Mouse (Mus musculus): ENCODE measurements around the gene Atp6v1g2.
A peak's percentile ranks its signal among the peaks of the same experiment; 100 is the strongest.
"Not testable (repeated sequence)": the region's sequence is repeated elsewhere in the genome, so short reads cannot be mapped to it uniquely, and the experiment has no call there.

Atp6v1g2 gene

DNA sequence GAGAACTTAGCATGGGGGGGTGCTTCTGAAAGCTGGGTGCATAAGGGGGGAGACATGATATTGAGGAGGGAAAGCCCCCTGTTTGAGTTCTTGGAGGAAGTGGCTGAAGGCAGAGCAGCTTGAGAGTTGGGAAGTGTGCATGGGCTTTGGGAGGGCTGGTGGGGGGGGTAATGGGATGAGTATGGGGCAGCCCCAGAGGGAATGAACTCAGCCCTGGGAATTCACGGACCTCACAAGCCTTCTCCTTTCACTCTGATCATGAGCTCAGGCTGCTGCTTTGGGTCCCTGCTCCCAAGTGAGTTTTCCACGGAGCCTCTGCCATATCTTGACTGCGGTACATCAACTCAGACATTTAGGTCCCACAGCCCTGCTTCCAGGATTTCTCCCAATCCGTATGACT, 31.0 kb upstream of the Atp6v1g2 start:
- no peak for DNase-seq (ENCODE audit: low spot score)

DNA sequence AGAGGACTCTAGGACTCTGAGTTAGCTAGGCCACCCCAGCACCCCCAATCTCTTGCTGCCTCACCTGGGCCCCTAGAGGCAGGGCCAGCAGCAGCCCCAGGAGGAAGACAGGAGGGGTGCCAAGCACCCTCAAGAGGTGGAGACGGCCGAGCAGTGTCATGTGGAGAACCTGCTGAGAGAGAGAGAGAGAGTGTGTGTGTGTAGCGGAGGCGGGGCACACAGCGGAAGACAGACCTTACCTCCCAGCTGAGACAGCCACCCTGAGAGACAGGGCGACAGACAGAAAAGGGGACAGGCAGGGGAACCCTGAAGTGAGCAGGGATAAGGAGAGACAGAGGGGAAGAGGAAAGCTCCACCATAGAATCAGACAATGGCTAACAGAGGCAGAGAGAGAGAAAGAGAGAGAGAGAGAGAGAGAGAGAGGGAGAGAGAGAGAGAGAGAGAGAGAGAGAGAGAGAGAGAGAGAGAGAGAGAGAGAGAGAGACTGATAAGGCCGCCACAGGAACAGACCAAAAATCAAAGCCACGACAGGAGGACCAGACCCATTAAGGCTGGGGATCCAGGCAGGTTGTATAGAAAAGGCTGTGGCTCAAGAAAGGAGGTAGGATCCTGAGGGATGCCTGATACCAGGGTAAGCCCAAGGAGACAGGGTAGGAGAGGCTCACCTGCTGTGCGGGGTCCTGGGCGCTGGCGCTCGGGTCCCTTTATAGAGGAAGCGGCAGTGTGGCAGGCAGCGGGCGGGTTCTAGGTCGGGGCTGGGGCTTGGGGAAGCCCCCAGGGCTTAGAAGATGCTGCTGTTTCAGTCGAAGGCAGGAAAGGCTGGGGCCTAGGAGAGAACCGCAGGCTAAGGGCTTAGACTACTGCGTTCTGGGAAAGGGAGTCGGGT, 28.7 kb upstream of the Atp6v1g2 start, which contains the start of gene Lta:
Lta (minus strand) TSS at position 858 of the 886 bp plus-strand sequence.
- peak; percentile 37 for DNase-seq (ENCODE audit: low spot score)

DNA sequence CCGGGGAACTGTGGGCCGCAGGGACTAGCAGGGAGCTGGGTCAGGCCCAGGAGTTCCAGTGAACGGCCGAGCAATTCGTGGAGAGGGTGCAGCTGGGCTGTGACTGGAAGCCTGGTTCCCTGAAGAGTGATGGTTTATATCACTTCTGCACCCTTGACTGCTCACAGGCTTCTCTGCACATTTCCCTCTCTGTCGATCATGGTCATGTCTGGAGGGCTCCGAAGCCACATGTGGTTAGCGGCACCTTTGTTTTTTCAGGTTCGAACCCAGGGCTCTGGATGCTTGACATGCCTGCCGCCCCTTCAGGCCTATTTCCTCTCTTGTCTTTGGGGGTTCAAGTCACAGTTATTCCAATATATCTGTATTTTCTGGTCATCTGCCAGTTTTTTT, 28.1 kb upstream of the Atp6v1g2 start:
- no peak for DNase-seq (ENCODE audit: low spot score)

DNA sequence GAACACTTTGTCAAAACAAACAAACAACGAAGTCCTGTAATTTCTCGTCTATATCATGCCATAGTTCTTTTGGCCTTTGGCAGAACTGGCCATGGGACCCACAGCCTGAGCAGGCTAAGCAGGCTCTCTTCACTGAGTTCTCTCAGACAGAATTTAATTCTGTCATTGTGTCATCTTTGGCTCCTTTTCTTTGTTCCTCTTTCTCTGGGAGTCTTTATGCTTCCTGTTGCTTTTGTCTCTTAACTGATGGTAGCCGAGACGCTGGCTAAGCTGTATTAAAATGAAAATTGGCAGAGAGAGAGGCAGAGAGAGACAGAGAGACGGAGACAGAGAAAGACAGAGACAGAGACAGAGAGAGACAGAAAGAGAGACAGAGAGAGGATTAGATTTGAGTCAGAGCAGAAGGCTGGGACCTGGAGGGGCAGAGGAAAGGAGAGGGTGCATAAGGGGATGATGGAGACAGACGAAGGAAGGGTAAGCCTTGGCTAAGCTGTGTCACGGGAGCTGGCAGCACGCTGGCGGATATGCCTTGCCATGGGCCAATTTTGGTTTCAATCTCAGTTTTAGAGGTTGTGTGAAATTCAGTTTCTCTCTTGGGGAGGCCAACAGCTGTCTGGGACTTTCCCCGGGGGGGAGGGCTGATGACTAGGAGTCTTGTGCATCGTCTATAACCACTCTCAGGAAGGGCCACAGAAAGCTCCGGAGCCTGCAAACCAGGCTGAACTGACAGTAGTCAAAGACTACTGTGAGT, 23.5 kb upstream of the Atp6v1g2 start:
- peak; percentile 60 for DNase-seq (ENCODE audit: low spot score)

DNA sequence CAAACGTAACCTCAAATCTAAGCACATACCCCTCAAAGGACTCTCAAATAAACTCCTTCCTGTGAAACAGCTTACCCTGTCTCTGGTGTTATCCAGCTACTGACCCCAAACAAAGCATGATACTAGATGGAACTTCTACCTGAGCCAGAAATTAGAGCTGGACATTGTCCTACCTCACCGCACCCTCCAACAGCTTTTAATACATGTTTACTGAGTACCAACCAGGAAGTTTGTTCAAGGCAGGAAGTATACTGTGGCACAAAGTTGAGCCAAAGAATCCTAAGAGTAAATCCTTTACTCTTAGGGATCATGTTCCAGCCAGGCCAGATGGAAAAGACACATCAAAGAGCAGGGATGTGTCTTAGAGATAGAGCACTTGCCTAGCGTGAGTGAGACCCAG, 22.9 kb upstream of the Atp6v1g2 start:
- no peak for DNase-seq (ENCODE audit: low spot score)

DNA sequence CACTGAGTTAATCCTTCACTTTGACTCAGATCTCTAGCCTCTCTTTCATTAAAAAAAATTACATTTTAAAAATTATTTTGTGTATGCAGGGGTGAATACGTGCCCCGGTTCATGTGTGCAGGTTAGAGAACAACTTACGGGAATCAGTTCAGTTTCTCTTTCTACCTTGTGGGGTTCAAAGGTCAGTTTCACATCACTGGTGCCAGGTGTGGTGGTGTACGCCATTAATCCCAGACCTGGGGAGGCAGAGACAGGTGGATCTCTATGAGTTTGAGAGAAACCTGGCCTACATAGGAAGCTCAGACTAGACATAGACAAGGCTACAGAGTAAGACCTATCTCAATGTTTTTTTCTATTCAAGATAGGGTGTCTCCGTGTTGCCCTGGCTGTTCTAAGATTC, 20.4 kb upstream of the Atp6v1g2 start:
- DNase-seq (ENCODE audit: low spot score) = no peak

DNA sequence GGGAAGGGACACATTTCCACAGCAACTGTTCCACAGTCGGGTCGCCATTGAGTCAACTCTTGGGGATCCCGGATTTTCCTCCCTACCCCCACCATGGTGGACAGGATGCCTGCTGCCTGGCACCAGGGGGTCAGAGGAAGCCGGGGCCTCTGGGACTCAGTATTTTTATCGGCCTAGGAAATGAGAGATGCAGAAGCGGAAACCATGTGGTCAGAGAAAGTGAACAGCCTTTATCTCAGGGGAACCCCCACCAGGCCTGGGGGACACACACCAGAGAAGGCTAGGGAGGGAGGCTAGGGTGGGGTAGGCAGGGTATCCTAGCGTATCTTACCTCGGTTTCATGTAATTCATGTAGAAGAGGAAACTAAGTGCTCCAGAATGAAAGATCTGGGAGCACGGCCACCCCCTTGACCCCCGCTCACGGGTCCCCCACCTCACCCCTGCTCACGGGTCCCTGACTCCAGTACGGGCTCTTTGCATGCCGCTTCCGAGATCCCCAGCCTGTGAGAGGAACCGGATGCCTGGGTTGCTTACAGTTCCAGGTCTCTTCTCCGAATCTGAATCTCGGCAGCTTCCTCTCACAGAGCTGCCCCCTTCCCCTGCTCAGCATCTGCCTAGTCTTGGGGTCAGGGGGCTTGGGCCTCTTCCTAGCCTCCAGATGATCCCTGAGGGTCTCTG, 14.8 kb upstream of the Atp6v1g2 start:
- no peak for DNase-seq (ENCODE audit: low spot score)

DNA sequence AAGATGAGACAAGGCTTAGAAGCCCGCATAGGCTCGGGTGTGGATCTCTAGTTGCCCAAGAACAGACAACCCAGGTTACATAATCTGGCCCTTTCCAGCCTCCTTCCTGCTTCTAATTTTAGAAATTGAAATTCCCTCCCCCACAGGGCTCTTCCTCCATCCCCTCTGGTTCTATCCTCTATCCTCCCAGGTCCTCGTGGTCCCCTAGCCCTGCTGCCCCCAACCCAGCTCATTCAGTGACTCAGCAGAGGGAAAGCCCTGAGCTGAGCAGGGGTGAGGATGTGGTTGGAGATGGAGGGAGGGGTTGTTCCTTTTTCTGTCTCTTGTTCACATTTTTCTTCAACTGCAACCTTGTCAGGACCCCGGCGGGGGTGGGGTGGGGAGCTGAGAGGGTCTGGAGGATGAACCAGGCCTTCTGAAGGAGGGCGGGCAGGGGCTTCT, 13.8 kb upstream of the Atp6v1g2 start:
- DNase-seq (ENCODE audit: low spot score) = no peak

DNA sequence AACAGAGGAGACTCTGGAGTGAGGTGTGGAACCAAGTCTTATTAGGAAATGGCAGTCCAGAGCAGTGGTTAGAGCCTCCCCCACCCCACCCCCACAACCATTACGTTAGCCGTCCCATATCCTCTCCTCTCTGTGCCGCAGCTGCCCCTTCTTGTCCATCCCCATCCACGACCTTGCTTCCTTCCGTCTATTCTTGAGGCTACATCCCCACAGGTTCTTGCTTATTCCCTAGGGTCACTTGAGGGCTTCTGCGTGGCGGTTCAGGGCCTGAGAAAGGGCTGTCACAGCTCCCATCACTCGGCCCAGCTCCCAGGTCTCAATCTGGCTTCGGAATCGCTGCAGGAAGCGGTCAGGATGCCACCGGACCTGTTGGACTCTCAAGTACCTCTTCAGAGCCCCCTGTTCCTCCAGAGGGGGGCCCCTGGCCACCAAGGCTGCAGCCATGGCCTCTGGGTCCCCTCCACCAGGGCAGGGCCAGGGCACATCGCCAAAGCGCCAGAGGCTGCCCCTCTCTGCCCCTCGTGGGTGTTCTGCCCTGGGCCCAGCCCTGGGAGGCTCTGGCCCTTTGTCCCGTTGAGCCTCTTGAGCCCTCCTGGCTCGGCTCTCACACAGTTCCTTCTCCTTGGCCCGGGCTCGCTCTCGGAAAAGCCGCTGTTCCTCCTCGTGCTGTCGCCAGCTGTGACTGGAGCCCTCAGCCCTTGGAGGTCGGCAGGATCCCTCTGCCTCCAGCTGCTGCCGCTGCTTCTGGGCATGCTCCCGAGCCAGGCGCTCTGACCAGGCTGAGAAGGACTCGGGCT, 13.1 kb upstream of the Atp6v1g2 start, which contains the start of gene Gm16181:
Gm16181 (plus strand) TSS at position 679 of the 797 bp plus-strand sequence.
- no peak for DNase-seq (ENCODE audit: low spot score)

DNA sequence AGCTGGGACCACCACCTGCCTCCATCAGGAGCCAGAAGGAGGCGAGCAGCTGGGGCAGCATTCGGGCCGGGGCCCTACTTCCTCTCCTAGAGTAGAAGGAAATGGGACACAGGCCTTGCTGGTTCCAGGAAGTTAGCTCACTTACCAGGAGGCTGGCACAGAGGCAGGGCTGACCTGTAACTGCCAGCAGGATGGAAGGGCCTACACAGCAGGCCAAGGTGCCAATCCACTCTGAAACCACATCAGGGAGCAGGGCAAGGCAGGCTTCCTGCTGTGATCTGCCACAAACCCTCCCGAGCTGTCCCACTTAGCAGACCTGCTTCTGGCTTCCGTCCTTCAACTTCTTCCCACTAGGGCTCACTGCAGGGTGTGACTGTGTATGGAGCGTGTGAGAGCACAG, 11.2 kb upstream of the Atp6v1g2 start:
- no peak for DNase-seq (ENCODE audit: low spot score)

DNA sequence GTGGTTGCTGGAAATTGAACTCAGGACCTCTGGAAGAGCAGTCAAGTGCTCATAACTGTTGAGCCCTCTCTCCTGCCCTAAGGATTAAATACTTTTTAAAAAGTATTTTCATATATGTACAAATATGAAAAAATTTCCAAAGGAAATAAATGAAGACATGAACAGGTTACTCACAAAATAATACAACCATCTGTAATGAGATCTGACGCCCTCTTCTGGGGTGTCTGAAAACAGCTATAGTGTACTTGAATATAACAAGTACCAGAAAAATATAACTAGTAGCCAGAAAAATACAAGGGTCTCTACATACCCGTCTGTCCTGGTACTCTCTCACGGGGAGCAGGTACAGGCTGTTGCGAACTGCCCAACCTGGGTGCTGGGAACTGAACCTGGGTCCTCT, 8.8 kb upstream of the Atp6v1g2 start:
- DNase-seq (ENCODE audit: low spot score) = no peak

DNA sequence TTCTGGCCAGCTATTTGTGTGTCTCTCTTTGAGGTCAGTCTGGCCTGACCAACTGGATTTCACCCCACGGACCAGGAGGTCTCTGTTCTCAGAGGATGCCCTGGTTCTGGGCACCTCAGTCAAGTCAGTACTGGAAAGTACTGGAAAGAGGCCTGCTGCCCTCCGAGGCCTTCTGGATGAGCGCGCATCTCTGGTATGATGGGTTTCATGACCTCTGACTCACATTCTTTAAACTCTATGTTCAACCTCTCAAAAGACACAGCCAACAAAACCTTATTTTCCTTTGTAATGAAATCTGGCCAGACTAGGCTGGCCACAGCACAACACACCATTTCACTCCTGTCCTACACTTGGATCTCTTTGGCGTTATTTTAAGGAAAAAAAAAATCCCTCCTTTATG, 8.0 kb upstream of the Atp6v1g2 start:
- no peak for DNase-seq (ENCODE audit: low spot score)

DNA sequence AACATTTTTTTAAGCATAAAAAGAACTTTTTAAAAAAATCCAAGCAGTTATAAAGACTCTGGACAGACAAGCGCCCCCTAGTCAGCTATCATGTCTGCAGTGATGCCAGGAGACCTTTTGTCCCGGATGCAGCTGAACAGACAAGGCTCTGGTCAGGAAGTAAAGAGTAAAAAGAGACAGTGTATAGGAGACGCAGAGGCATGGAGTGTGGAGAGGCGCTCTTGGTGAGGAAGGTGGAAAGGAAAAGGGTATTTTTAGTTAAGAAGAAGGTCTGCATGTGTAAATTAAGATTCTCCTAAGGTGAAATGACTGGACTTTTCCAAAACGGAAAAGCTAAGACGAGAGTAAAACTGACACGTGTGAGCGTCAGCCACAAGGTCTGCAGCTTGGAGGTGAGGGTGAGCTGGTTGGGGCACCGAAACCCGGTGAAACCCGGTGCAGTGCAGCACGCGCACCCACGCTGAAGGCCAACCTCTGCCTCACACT, 6.9 kb upstream of the Atp6v1g2 start:
- no peak for DNase-seq (ENCODE audit: low spot score)

DNA sequence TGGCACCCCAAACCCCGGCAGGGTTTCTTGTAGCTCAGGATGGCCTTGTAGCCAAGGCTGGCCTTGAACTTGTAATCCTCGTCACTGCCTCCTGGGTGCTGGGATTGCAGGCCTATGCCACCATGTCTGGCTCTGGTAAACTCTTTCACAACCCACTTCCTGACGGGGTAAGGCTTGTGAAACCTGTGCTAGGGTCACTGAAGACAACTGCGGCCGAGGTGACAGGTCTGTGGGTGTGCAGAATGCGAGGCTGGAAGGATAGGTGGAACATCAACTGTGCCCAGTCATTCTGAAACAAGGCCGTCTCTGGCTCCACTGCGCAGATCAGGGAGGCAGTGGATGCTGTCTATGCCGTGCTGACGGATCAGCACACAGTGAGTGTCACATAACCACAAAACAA, 2.4 kb upstream of the Atp6v1g2 start:
- no peak for DNase-seq (ENCODE audit: low spot score)

DNA sequence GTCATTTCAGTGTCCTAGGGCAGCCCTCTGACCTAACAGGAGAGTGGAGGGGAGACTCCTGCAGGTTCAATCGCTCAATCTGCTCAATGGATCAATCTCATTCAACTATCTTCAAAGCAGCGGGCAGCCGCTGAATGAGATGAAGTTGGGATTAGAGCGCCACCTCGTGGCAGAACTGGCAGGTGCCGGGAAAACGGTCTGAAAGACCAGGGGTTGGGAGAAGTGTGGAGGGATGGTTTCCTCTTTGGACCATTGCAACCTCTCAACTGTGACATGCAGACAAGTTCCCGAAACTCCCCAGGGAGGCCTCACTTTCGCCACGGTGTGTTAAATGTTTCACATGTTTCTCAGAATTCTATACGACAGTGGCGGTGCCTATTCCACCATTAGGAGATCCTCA, 1.4 kb upstream of the Atp6v1g2 start:
- DNase-seq (ENCODE audit: low spot score) = peak; percentile 77

DNA sequence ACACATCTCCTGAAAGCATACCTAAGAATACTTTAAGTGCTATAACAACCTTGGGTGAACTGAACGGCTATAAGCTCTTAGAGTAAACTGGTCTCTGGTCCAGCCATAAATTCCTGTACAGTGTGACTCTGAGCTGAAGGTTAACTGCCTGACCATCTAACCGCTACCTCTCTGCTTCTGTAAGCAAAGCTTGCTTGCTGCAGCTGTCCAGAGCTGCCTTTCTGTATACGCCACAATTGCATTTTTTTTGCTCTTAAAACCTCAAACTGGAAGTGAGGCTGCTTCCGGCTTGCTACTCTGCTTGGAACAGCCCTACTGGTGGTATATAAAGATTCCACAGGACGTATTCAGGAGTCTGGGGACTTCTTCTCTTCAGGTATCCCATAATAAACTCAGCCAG, 801 bp upstream of the Atp6v1g2 start:
- DNase-seq (ENCODE audit: low spot score) = no peak

DNA sequence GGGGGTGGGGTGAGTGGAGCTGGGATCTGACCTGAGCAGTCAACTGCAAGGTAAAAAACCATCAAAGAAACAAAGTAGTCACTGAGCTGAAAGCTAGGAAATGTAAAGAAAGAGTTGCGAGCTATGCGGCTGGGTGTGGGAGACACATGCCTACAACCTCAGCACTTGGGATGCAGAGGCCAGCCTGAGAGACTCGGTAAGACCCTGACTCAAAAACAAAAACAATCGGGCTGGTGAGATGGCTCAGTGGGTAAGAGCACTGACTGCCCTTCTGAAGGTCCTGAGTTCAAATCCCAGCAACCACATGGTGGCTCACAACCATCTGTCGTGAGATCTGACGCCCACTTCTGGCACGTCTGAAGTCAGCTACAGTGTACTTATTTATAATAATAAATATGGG, 630 bp downstream of the Atp6v1g2 start:
- DNase-seq (ENCODE audit: low spot score) = not testable (repeated sequence)

DNA sequence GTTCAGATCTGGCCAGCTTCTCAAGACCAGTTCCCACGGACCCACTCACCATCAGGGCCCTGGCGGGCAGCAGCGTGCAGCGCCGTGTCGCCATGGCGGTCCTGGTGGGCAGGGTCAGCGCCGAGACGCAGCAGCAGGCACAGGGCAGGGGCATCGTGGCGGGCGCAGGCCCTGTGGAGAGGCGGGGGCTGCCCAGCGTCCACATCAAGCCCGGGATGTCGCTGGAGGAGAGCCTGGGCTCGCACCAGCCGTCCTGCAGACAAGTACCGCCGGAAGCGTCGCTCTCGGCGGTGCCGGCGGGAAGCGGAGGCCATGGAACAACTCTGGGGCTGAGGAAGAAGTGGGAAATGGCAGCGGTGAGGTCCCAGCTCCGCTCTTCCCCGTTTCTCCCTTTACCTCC, 1.4 kb downstream of the Atp6v1g2 start:
- DNase-seq (ENCODE audit: low spot score) = peak; percentile 38

DNA sequence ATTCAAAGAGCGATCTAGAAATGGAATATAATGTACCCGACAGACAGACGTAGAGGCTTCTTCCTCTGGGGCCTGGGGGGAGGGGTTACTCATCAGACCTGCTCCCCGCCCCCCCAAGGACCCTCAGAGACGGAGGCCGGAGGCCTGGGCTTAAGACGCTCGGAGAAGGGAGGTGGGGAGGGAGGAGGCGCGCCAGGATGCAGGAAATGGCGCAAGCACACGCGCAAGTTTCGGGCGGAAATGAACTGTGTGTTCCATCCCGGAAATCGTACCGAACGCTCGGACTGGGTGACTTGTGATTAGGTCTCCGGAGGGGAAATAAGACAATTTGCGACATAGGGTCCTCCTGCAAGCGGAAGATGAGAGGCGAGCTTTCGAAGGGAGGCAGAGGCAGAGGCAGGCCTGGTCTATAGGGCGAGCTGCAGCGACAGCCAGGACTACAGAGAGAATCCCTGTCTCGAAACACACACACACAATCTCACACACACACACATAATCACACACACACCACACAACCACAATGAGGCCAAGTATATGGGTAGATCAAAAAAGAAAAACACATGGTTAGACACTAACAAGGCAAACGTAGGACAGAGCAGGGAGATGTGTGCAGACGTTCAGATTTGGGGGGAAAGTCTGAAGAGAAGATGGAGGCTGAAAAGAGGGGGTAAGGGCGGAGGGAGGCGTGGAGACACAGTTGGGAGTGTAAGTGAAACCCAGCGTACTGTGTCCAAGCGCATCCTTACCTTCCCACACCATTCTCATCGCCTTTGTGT, 2.3 kb downstream of the Atp6v1g2 start, which contains the start of gene Nfkbil1:
Nfkbil1 (minus strand) TSS at position 179 of the 776 bp plus-strand sequence.
- DNase-seq (ENCODE audit: low spot score) = peak; percentile 74

DNA sequence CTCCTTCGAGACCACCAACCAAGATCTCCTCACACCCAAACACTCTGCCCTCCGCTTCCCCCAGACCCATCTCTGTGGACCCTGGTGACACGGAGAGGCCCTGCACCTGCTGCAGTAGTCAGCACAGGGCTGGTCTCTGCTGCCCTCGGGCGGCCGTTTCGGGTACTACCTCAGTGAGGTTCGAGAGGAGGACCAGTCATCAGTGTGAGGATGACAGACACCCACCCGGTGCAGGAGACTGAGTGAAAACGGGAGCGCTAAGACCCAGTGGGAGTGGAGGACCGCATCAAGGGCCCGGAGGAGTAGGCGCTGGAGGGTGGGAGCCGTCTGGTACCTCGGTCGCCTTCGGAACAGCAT, 2.9 kb downstream of the Atp6v1g2 start:
- peak; percentile 97 for DNase-seq (ENCODE audit: low spot score)

DNA sequence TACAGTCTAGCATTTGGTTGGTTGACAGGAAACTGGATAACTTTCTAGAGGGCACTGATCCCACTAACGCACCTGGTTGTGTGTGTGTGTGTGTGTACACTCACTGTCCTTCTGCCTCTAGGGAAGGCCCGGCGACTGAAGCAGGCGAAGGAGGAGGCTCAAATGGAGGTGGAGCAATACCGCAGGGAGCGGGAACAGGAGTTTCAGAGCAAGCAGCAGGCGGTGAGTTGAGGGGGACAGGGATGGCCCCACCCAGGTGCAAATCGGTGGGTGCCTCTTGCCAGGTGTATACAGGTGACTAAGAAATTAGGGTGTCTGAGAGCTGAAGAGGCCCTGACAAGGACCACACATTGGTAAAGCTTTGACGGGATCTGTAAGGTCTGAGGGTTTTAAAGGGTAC, 3.5 kb downstream of the Atp6v1g2 start:
- DNase-seq (ENCODE audit: low spot score) = no peak

Measured in spleen, adult 12 weeks (tissue).